Mouse (Mus musculus): ENCODE measurements around the gene D430041D05Rik.

The D430041D05Rik gene

GRCm38 (mm10) chr2:104256585-104256984 lies 154.2 kb downstream of the D430041D05Rik start:
- DNase-seq: no peak

GRCm38 (mm10) chr2:104254944-104255343 lies 155.9 kb downstream of the D430041D05Rik start:
- no peak for DNase-seq

GRCm38 (mm10) chr2:104253341-104253740 lies 157.5 kb downstream of the D430041D05Rik start:
- DNase-seq: no peak

GRCm38 (mm10) chr2:104251647-104252046 lies 159.2 kb downstream of the D430041D05Rik start:
- no peak for DNase-seq

GRCm38 (mm10) chr2:104249856-104250255 lies 161.0 kb downstream of the D430041D05Rik start:
- DNase-seq: no peak

- no peak for DNase-seq
Measured at GRCm38 (mm10) chr2:104246851-104247250, 164.0 kb downstream of the D430041D05Rik start.

- DNase-seq: no peak
Measured at GRCm38 (mm10) chr2:104242055-104242454, 168.8 kb downstream of the D430041D05Rik start.

GRCm38 (mm10) chr2:104237141-104237540 lies 173.7 kb downstream of the D430041D05Rik start:
- no peak for DNase-seq

- no peak for DNase-seq
Measured at GRCm38 (mm10) chr2:104230444-104230843, 180.4 kb downstream of the D430041D05Rik start.

- no peak for DNase-seq
Measured at GRCm38 (mm10) chr2:104226057-104226456, 184.8 kb downstream of the D430041D05Rik start.

GRCm38 (mm10) chr2:104219733-104220391 lies 191.0 kb downstream of the D430041D05Rik start:
- no peak for DNase-seq

GRCm38 (mm10) chr2:104218588-104219065 lies 192.2 kb downstream of the D430041D05Rik start:
- no peak for DNase-seq

- no peak for DNase-seq
Measured at GRCm38 (mm10) chr2:104218114-104218513, 192.7 kb downstream of the D430041D05Rik start.

GRCm38 (mm10) chr2:104209408-104209807 lies 201.4 kb downstream of the D430041D05Rik start:
- no peak for DNase-seq

GRCm38 (mm10) chr2:104208415-104208814 lies 202.4 kb downstream of the D430041D05Rik start:
- no peak for DNase-seq

- DNase-seq: no peak
Measured at GRCm38 (mm10) chr2:104207948-104208347, 202.9 kb downstream of the D430041D05Rik start.

GRCm38 (mm10) chr2:104205623-104206022 lies 205.2 kb downstream of the D430041D05Rik start:
- no peak for DNase-seq

GRCm38 (mm10) chr2:104200211-104200610 lies 210.6 kb downstream of the D430041D05Rik start:
- DNase-seq: no peak

GRCm38 (mm10) chr2:104198186-104198585 lies 212.6 kb downstream of the D430041D05Rik start:
- no peak for DNase-seq

- DNase-seq: no peak
Measured at GRCm38 (mm10) chr2:104197281-104197680, 213.5 kb downstream of the D430041D05Rik start.

GRCm38 (mm10) chr2:104192401-104193141 lies 218.2 kb downstream of the D430041D05Rik start:
- no peak for DNase-seq

- DNase-seq: no peak
Measured at GRCm38 (mm10) chr2:104191723-104192122, 219.1 kb downstream of the D430041D05Rik start.

- DNase-seq: peak; percentile 29
Measured at GRCm38 (mm10) chr2:104188859-104189258, 222.0 kb downstream of the D430041D05Rik start.

- no peak for DNase-seq
Measured at GRCm38 (mm10) chr2:104187073-104187472, 223.7 kb downstream of the D430041D05Rik start.
